Mouse (Mus musculus): ENCODE results near the gene Cyp19a1.

- no peak for TF ChIP-seq CTCF (IDR thresholded peaks at IDR 0.05; ENCODE audit: insufficient read depth, low read depth, low read length)
- TF ChIP-seq POLR2A (IDR thresholded peaks at IDR 0.05; ENCODE audit: insufficient read depth, low read depth, low read length) = no peak
These were observed 2.1 kb upstream of the Cyp19a1 start for GRCm38 (mm10) chr9:54269987-54270386.
